Mouse (Mus musculus): ENCODE data around the gene B3galt1.

GRCm38 (mm10) chr2:67622902-67623301 is 57.2 kb downstream of the B3galt1 start:
- TF ChIP-seq POLR2A (IDR thresholded peaks at IDR 0.05; ENCODE audit: insufficient read length, low read depth) (no peak), USF1 (IDR thresholded peaks at IDR 0.05; ENCODE audit: low read depth) (no peak), MYOG (IDR thresholded peaks at IDR 0.05; ENCODE audit: control insufficient read depth in 1 of 3, insufficient read depth in 1 of 3, insufficient read length in 2 of 3, low read depth in 2 of 3) (no peak), CEBPB (IDR thresholded peaks at IDR 0.05; ENCODE audit: insufficient read depth, poor library complexity, severe bottlenecking) (no peak), E2F4 (IDR thresholded peaks at IDR 0.05; ENCODE audit: insufficient read depth) (no peak), POLR2AphosphoS2 (IDR thresholded peaks at IDR 0.05; ENCODE audit: insufficient read length, low read depth) (no peak), MAX (IDR thresholded peaks at IDR 0.05; ENCODE audit: low read depth) (no peak), MYOD1 (IDR thresholded peaks at IDR 0.05; ENCODE audit: control insufficient read depth in 1 of 3, insufficient read length in 2 of 3, low read depth in 2 of 3) (no peak), SRF (IDR thresholded peaks at IDR 0.05; ENCODE audit: control insufficient read depth, insufficient read length, low read depth) (no peak), TCF12 (IDR thresholded peaks at IDR 0.05; ENCODE audit: insufficient read depth, poor library complexity, severe bottlenecking) (no peak), REST (IDR thresholded peaks at IDR 0.05; ENCODE audit: insufficient read depth, insufficient read length) (no peak)
